Mouse (Mus musculus) mouse embryonic stem cell (cell line): ENCODE results near the gene Mmel1.

Experiments
- in situ Hi-C, 2 experiments: fragments of 300-500 bp; cut with MboI; formaldehyde crosslinking; loops; 1 replicate in 1 of 2; 3 replicates in 1 of 2; pipeline ENCODE4 v1.14.3; 2019 to 2020; ENCODE audit warnings: low sequenced_read_pairs in 2 of 2, low pct_unique_long_range_greater_than_20kb in 1 of 2, mixed read lengths in 1 of 2; ENCODE audit not compliant: unreplicated experiment in 1 of 2

Gene Mmel1

GRCm38 (mm10) chr4:154869440-154869839, at the start of gene Mmel1:
Gene Mmel1 (plus strand): TSS chr4:154869585.
- in situ Hi-C loops = no loop called here

DNA sequence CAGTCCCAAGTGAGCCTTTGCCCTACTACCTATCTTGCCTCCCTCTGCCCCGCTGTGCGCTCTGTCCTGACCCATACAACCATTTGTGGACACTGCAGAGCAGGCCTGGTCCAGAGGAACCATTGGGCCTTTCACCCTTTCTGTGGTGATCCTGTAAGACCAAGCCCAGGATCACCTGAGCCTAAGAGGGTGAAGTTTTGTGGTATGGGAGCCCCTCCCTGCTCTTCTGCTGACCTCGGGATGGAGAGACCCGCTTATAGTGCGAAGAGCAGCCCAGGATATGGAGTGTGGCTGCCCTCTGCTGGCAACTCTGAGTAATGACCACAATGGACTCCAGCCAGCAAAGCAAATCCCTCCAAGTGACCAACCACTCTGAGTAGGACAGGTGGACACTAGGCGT, 43.7 kb upstream of the Mmel1 start:
- in situ Hi-C loops = no loop called here

DNA sequence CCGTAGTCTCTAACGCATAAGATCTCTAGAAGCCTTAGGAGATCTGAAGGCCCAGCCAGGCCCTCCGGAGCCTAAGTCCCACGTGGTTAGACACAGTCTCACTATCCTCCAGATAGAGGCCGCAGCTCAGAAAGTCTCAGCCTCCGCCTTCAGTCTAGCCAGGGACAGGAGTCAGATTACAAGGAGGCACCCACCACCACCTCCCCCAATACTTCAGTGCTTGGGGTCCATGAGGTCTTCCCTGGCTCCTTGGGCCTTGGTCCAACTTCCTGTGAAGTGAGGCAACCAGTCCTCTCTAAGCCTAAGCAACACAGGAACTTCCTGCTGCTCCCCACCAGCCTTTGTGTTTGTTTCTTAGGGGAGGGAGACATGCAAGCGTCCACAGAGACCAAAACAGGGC, 43.2 kb upstream of the Mmel1 start:
- in situ Hi-C loops = no loop called here

- in situ Hi-C loops = no loop called here
These were observed 42.2 kb upstream of the Mmel1 start for GRCm38 (mm10) chr4:154827181-154827580.

- in situ Hi-C loops = no loop called here
These were observed 41.3 kb upstream of the Mmel1 start for GRCm38 (mm10) chr4:154827861-154828610.

GRCm38 (mm10) chr4:154831915-154832573, 37.3 kb upstream of the Mmel1 start:
- in situ Hi-C loops = no loop called here

GRCm38 (mm10) chr4:154836183-154836915, 33.0 kb upstream of the Mmel1 start:
- in situ Hi-C loops = no loop called here

DNA sequence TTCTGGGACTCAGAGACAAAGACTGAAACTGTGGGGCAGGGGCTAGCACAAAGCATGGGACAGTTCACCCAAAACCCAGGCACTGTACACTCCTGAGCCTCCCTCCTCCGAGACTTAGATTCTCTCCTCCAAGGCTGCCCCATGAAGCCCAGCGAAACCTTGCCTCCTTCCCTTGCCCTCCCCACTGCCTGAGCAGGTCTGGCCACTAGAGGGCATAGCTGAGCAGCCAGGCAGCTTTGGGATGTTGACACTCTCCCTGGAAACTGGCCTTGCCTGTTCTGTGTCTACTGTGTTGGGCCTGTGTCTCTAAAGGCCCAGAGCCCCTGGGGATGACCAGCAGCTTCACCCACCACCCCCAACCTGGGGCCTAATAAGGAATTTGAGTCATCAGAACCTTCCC, 32.2 kb upstream of the Mmel1 start, which contains the start of gene Ttc34:
Gene Ttc34, plus strand, starts transcription at position 290 of the 400 bp plus-strand sequence.
- in situ Hi-C loops = no loop called here

GRCm38 (mm10) chr4:154838741-154839140, 30.6 kb upstream of the Mmel1 start:
- in situ Hi-C loops = no loop called here

DNA sequence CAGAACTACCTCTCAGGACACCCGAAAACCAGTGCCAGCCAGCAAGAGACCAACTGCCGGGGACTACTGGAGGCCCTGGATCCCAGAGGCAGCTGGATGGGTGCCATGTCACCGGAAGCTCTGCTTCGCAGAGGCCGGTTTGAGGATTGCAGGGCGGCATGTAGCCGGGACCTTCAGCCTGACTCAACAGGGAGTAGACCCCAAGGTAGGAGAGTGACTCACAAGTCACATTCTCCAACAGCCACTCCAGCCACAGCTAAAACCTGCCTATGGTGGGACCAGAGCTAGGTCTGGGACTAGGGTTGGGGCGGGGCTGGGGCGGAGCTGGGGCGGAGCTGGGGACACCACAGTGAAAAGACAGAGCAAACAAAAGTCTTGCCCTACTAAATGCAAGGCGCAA, 30.0 kb upstream of the Mmel1 start:
- in situ Hi-C loops = no loop called here

- in situ Hi-C loops = no loop called here
These were observed 16.7 kb upstream of the Mmel1 start for GRCm38 (mm10) chr4:154852696-154853095.

- in situ Hi-C loops = no loop called here
These were observed 15.5 kb upstream of the Mmel1 start for GRCm38 (mm10) chr4:154853881-154854280.

DNA sequence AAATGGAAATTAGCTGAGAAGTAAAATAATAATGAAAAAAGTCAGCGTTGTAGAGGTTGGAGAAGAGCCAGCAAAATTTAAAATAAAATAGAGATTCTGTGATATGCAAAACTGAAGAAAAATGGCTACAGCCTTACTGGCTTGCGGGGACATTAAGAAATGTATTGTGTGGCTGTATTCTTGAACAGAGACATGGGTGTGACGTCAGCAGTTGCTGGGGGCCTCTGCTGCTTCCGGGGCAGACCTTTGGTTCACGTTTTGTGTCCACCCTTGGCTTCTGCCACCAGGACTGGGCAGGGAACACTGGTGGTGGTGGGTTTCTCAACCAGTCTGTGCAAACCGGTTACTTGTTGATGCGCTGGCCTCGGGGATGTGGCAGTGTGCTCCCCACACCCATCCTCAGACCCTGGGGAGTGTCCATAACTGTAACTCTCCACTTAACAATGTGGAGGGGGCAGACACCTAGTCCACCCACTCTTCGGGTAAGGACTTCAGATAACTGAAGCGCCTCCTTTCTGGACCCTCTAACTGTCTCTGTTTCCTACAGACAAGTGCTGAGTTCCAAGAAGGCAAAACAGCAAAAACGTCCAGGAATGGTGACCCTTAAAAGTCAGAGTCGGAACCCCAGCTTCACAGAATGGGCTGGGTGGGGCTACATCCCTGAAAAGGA, 14.6 kb upstream of the Mmel1 start:
- in situ Hi-C loops = no loop called here

DNA sequence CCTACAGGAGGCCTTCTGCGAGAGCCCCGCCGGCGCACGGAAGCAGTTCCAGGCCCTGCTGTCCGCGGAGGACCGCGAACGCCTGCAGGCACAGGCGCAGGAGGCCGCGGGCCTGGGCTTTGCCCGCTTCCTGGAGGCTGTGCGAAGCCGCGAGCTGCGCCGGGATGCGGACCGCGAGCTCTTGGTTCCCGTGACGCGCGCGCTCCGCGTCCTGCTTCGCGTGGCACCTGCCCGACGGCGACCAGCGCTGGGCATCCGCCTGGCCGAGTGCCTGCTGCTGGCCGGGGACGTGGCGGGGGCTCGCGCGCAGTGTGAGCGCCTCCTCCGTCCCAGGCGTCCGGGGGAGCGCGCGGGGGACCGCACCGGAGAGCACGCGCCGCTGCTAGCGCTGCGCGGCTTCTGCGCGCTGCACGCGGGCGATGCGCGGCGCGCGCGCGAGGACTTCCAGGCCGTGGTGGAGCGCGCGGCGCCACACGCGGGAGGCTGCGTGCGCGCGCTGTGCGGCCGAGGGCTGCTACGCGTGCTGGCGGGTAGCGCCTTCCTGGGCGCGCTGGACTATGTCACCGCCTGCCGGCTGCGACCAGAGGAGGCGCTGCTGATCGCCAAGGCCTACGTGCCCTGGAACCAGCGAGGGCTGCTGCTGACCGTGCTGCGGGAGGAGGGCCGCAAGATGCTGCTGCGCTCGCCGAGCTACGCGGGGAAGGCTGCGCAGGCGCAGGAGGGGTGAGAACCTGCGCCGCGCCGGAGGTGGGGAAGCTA, 13.5 kb upstream of the Mmel1 start:
- in situ Hi-C loops = no loop called here

DNA sequence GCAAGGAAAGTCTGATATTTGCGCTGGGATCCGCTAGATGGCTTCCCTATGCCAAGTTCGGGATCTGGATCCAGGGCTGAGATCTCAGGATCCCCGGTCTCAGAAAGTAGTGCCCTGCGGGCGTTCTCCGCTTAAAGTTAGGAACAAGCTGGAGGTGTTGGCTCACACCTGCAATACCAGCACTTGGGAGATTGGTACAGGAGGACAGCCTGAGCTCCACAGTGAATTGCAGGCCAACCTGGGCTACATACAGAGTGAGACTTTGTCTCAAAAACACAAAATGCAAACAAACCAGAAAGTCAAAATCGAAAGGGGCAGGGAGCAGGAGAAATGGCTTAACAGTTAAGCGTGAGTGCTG, 12.9 kb upstream of the Mmel1 start:
- in situ Hi-C loops = no loop called here

DNA sequence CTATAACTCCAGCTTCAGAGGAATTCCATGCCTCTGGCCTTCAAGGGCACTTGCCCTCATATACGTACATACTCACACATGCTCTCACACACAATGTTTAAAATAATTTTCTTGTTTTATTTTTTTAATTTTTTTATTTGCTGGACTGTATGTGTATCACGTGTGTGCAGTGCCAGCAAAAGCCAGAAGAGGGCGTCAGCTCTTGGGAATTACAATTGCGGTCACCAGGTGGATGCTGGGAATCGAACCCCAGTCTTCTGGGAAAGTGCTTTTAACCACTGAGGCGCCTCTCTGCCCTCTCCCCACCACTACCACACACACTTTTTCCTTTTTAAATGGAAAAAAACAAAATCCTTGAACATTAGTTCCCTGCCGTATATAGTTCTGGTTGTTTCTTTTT, 12.5 kb upstream of the Mmel1 start:
- in situ Hi-C loops = no loop called here

- in situ Hi-C loops = no loop called here
These were observed 11.8 kb upstream of the Mmel1 start for GRCm38 (mm10) chr4:154857366-154858240.
